Mouse (Mus musculus) gastrocnemius, adult 8-10 months (tissue): ENCODE data around the gene Ptprd. TPM values are rescaled to one million over a fixed set of nuclear protein-coding genes. Genes with fewer than 3 reads are reported as not detected.

Experiments used
- DNase-seq, 2 experiments: peaks; one replicate each; pipeline ENCODE4 v3.0.0; 2022; ENCODE audit warnings: low spot score in 2 of 2
- total RNA-seq, 4 experiments: library from RNA; stranded (reverse); gene quantifications; 2 replicates each; pipeline ENCODE4 v1.2.4; 2022

Gene Ptprd
- total RNA-seq, 4 experiments from 2014 or later = 3.5 to 4.6 (median 4.3) TPM

GRCm38 (mm10) chr4:76237827-76238226 is 1973.9 kb downstream of the Ptprd start:
- no peak for DNase-seq

GRCm38 (mm10) chr4:76223720-76224119 is 1988.0 kb downstream of the Ptprd start:
- DNase-seq = no peak

- no peak for DNase-seq
These were observed 1989.2 kb downstream of the Ptprd start for GRCm38 (mm10) chr4:76222520-76222919.

GRCm38 (mm10) chr4:76218065-76218464 is 1993.7 kb downstream of the Ptprd start:
- DNase-seq = no peak

GRCm38 (mm10) chr4:76215141-76215540 is 1996.6 kb downstream of the Ptprd start:
- DNase-seq = no peak

GRCm38 (mm10) chr4:76199321-76199720 is 2012.4 kb downstream of the Ptprd start:
- no peak for DNase-seq

GRCm38 (mm10) chr4:76194762-76195161 is 2017.0 kb downstream of the Ptprd start:
- no peak for DNase-seq

- no peak for DNase-seq
These were observed 2018.3 kb downstream of the Ptprd start for GRCm38 (mm10) chr4:76193496-76193895.

- DNase-seq = no peak
These were observed 2019.7 kb downstream of the Ptprd start for GRCm38 (mm10) chr4:76192031-76192430.

- DNase-seq = no peak
These were observed 2021.0 kb downstream of the Ptprd start for GRCm38 (mm10) chr4:76190788-76191187.

GRCm38 (mm10) chr4:76183095-76183494 is 2028.7 kb downstream of the Ptprd start:
- no peak for DNase-seq

GRCm38 (mm10) chr4:76179497-76179896 is 2032.3 kb downstream of the Ptprd start:
- DNase-seq = no peak

- DNase-seq = no peak
These were observed 2036.7 kb downstream of the Ptprd start for GRCm38 (mm10) chr4:76175086-76175485.

GRCm38 (mm10) chr4:76155750-76156149 is 2056.0 kb downstream of the Ptprd start:
- no peak for DNase-seq

- no peak for DNase-seq
These were observed 2057.6 kb downstream of the Ptprd start for GRCm38 (mm10) chr4:76154190-76154589.

GRCm38 (mm10) chr4:76144925-76145324 is 2066.8 kb downstream of the Ptprd start:
- DNase-seq = no peak

- no peak for DNase-seq
These were observed 2067.4 kb downstream of the Ptprd start for GRCm38 (mm10) chr4:76144333-76144732.

- DNase-seq = no peak
These were observed 2073.9 kb downstream of the Ptprd start for GRCm38 (mm10) chr4:76137901-76138300.

- DNase-seq = no peak
These were observed 2075.1 kb downstream of the Ptprd start for GRCm38 (mm10) chr4:76136625-76137024.

- no peak for DNase-seq
These were observed 2119.9 kb downstream of the Ptprd start for GRCm38 (mm10) chr4:76091845-76092244.

GRCm38 (mm10) chr4:76089866-76090265 is 2121.9 kb downstream of the Ptprd start:
- DNase-seq = peak in 1 of 2 experiments; percentile 4

GRCm38 (mm10) chr4:76076051-76076450 is 2135.7 kb downstream of the Ptprd start:
- DNase-seq = no peak

GRCm38 (mm10) chr4:76073286-76073685 is 2138.5 kb downstream of the Ptprd start:
- DNase-seq = no peak

- DNase-seq = no peak
These were observed 2140.0 kb downstream of the Ptprd start for GRCm38 (mm10) chr4:76071720-76072119.
